Mouse (Mus musculus) MEL (cell line): ENCODE measurements around the gene Lyrm7. TPM values are rescaled to one million over a fixed set of nuclear protein-coding genes. Genes with fewer than 3 reads are reported as not detected.

ENCODE experiments used
- DNase-seq: peaks from one replicate; pipeline ENCODE4 v3.0.0; 2011; ENCODE audit warnings: low read depth, low spot score
- H3K27ac ChIP-seq: 2 replicates; pipeline ENCODE4 v1.5.1; 2012; ENCODE audit warnings: low read depth, mild to moderate bottlenecking, control low read depth, low read length, moderate library complexity; ENCODE audit not compliant: control insufficient read depth
- H3K27me3 ChIP-seq, 2 experiments: fragments of 150-350 bp in 1 of 2; sonication (generic) in 1 of 2; 2 replicates each; pipeline ENCODE4 v1.6.1; 2012; ENCODE audit warnings: low read length in 2 of 2, mild to moderate bottlenecking in 2 of 2, improper control_type of control experiment in 1 of 2, moderate library complexity in 1 of 2; ENCODE audit not compliant: insufficient read depth in 2 of 2, control insufficient read depth in 1 of 2
- H3K36me3 ChIP-seq, 2 experiments: 2 replicates each; pipeline ENCODE4 v1.6.1; 2012 to 2014; ENCODE audit warnings: low read length in 2 of 2, improper control_type of control experiment in 1 of 2, inconsistent platforms in 1 of 2, mild to moderate bottlenecking in 1 of 2; ENCODE audit not compliant: insufficient read depth in 2 of 2, control insufficient read depth in 1 of 2
- H3K4me1 ChIP-seq, 2 experiments: fragments of 150-350 bp in 1 of 2; sonication (generic) in 1 of 2; 2 replicates each; pipeline ENCODE4 v1.6.1; 2012; ENCODE audit warnings: low read length in 2 of 2, improper control_type of control experiment in 1 of 2, mild to moderate bottlenecking in 1 of 2; ENCODE audit not compliant: insufficient read depth in 2 of 2, control insufficient read depth in 1 of 2
- H3K4me3 ChIP-seq, 2 experiments: fragments of 150-350 bp in 1 of 2; sonication (generic) in 1 of 2; 2 replicates each; pipeline ENCODE4 v1.5.1; 2012; ENCODE audit warnings: low read depth in 2 of 2, low read length in 2 of 2, mild to moderate bottlenecking in 2 of 2, moderate library complexity in 2 of 2, control low read depth in 1 of 2, improper control_type of control experiment in 1 of 2; ENCODE audit not compliant: control insufficient read depth in 1 of 2, insufficient read depth in 1 of 2
- H3K79me2 ChIP-seq: 2 replicates; pipeline ENCODE4 v1.6.1; 2012; ENCODE audit warnings: mild to moderate bottlenecking, low read length, moderate library complexity; ENCODE audit not compliant: control insufficient read depth, poor library complexity, insufficient read depth
- H3K9ac ChIP-seq: 2 replicates; pipeline ENCODE4 v1.6.1; 2012; ENCODE audit warnings: low read depth, mild to moderate bottlenecking, control low read depth, low read length, moderate library complexity; ENCODE audit not compliant: control insufficient read depth, poor library complexity, severe bottlenecking
- H3K9me3 ChIP-seq: fragments of 150-350 bp; sonication (generic); replicated peaks from 2 replicates; pipeline ENCODE4 v1.6.1; 2012; ENCODE audit warnings: mild to moderate bottlenecking, low read length, improper control_type of control experiment, moderate library complexity; ENCODE audit not compliant: insufficient read depth
- CTCF ChIP-seq, 3 experiments: IDR thresholded peaks in 2 of 3; conservative IDR thresholded peaks in 1 of 3; 2 replicates each; pipeline ENCODE4 v1.5.1; 2011 to 2012; ENCODE audit warnings: low read length in 3 of 3, low read depth in 2 of 3, mild to moderate bottlenecking in 2 of 3, improper control_type of control experiment in 1 of 3, inconsistent platforms in 1 of 3, mixed read lengths in 1 of 3, moderate library complexity in 1 of 3; ENCODE audit not compliant: control insufficient read depth in 1 of 3, insufficient read depth in 1 of 3, poor library complexity in 1 of 3, severe bottlenecking in 1 of 3
- EP300 ChIP-seq, 2 experiments: IDR thresholded peaks; 2 replicates each; pipeline ENCODE4 v1.6.1; 2011; ENCODE audit warnings: improper control_type of control experiment in 2 of 2, low read length in 2 of 2, low read depth in 1 of 2, mild to moderate bottlenecking in 1 of 2
- JUND ChIP-seq: IDR thresholded peaks from 2 replicates; pipeline ENCODE4 v1.6.1; 2011; ENCODE audit warnings: low read depth, mild to moderate bottlenecking, improper control_type of control experiment, low read length
- MXI1 ChIP-seq: IDR thresholded peaks from 2 replicates; pipeline ENCODE4 v1.6.1; 2011; ENCODE audit warnings: mild to moderate bottlenecking, low read depth, low read length, improper control_type of control experiment
- POLR2AphosphoS5 ChIP-seq: IDR thresholded peaks from 2 replicates; pipeline ENCODE4 v1.6.1; 2012; ENCODE audit warnings: low read depth, borderline replicate concordance, mild to moderate bottlenecking, inconsistent platforms, low read length, moderate library complexity, mixed read lengths
- SMC3 ChIP-seq: IDR thresholded peaks from 2 replicates; pipeline ENCODE4 v1.6.1; 2011; ENCODE audit warnings: low read depth, low read length, improper control_type of control experiment
- ZNF384 ChIP-seq: IDR thresholded peaks from 2 replicates; pipeline ENCODE4 v1.6.1; 2012; ENCODE audit warnings: low read depth, mild to moderate bottlenecking, inconsistent platforms, low read length, improper control_type of control experiment
- polyA plus RNA-seq, 2 experiments: library from polyadenylated mRNA; stranded (reverse) in 1 of 2; unstranded in 1 of 2; fragments of >175 nt in 1 of 2; fragments of >200 nt in 1 of 2; gene quantifications; 2 replicates each; pipeline versions ENCODE4 v1.2.1 to v1.2.4; 2012; ENCODE audit warnings: low replicate concordance in 2 of 2, low read depth in 1 of 2; ENCODE audit not compliant: insufficient read length in 2 of 2, insufficient read depth in 1 of 2, missing spikeins in 1 of 2
- total RNA-seq: library from RNA; depleted of rRNA; stranded (reverse); fragments of 300-350 nt; gene quantifications from 2 replicates; pipeline ENCODE4 v1.2.3, GENCODE M21; 2012

Gene Lyrm7
- total and polyA plus RNA-seq, 3 experiments: 12.3 to 188 (median 20.9) TPM

DNA sequence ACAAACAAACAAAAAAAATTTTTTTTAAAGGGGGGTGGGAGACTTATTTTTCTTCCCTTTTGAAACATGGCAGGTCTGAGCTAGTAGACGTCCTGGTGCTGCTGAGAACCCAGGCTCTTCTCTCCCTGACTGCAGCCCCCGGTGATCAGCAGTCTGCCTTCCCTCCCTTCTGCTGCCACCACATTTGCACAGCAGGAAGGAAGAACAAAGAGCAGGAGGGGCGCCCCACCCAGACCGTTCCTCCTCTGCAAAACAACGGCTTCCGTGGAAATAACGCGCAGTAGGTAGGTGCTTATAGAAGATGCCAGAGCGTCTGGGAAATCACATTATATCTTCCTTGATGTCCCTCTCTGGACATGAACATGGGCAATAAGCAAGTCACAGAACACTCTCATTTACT, 16.3 kb downstream of the Lyrm7 start:
- H3K79me2 ChIP-seq: no peaks in the 10 kb centered on the region
- no peak overlapping the region for H3K27ac ChIP-seq
- no peak for DNase-seq
- H3K4me3 ChIP-seq: no peak overlapping the region
- H3K36me3 ChIP-seq: no peaks in the 10 kb centered on the region
- H3K4me1 ChIP-seq: no peaks in the 10 kb centered on the region
- TF ChIP-seq ZNF384: no peak
- H3K9ac ChIP-seq: no peak overlapping the region
- no peaks in the 10 kb centered on the region for H3K9me3 ChIP-seq
- no peaks in the 10 kb centered on the region for H3K27me3 ChIP-seq

DNA sequence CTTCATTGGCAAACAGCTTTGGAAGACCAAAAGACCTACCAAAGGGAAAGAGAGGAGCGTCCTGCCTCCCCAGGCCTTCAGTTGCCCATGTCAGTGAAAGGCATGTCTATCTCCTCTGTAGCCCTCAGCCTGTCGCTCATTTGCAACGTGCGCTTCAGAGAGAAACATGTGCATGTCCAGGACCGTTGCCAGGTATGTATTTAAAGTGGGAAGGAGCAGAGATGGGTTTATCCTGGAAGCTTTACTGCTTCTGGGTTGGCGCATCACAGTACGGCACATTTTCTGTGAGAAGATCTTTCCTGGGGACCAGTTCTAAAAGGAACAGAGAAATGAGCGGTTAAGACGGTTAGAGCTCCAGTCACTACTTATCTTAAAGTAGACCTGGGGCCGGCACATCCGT, 19.8 kb downstream of the Lyrm7 start:
- no peak overlapping the region for H3K9ac ChIP-seq

DNA sequence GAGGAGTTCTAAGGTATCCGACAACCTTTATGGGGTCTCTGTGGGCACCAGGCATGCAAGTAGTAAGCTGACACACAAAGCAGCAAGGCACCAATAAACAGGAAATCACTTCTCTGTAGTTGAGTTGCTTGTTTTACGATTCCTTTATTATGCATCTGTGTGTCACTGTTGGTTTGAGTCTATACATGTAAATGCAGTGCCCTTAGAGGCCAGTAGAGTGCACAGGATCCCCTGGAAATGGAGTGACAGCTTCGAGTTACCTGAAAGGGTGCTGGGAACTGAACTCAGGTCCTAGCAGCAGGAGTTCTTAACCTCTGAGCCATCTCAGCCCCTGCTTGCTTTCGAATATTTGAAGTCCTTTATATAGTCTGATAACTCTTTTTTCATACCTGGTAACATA, 21.0 kb downstream of the Lyrm7 start:
- TF ChIP-seq CTCF (IDR thresholded peaks at IDR 0.05 in 2 of 3, conservative IDR thresholded peaks at IDR 0.05 in 1 of 3; ENCODE audit: control insufficient read depth in 1 of 3, insufficient read depth in 1 of 3, low read depth in 2 of 3, low read length in 3 of 3, poor library complexity in 1 of 3, severe bottlenecking in 1 of 3) (peak in 1 of 3 experiments; percentile 3; a peak in 1 of 6 replicates), EP300 (IDR thresholded peaks at IDR 0.05; ENCODE audit: low read depth in 1 of 2, low read length in 2 of 2) (no peak), SMC3 (no peak)
- no peaks in the 10 kb centered on the region for H3K9me3 ChIP-seq
- no peaks in the 10 kb centered on the region for H3K79me2 ChIP-seq
- no peaks in the 10 kb centered on the region for H3K36me3 ChIP-seq
- no peaks in the 10 kb centered on the region for H3K4me1 ChIP-seq
- no peak overlapping the region for H3K27ac ChIP-seq
- no peak overlapping the region for H3K9ac ChIP-seq
- no peak for DNase-seq
- no peak overlapping the region for H3K4me3 ChIP-seq
- no peaks in the 10 kb centered on the region for H3K27me3 ChIP-seq

More for the DNA sequence above, 19.8 kb downstream of the Lyrm7 start:
- Histone ChIP-seq H3K4me3 (no peak overlapping the region), H3K79me2 (no peaks in the 10 kb centered on the region), H3K27ac (no peak overlapping the region), H3K4me1 (no peaks in the 10 kb centered on the region), H3K9me3 (no peaks in the 10 kb centered on the region), H3K27me3 (no peaks in the 10 kb centered on the region), H3K36me3 (no peaks in the 10 kb centered on the region)
- no peak for DNase-seq
- TF ChIP-seq MXI1 (no peak), EP300 (IDR thresholded peaks at IDR 0.05; ENCODE audit: low read depth in 1 of 2, low read length in 2 of 2) (no peak)

DNA sequence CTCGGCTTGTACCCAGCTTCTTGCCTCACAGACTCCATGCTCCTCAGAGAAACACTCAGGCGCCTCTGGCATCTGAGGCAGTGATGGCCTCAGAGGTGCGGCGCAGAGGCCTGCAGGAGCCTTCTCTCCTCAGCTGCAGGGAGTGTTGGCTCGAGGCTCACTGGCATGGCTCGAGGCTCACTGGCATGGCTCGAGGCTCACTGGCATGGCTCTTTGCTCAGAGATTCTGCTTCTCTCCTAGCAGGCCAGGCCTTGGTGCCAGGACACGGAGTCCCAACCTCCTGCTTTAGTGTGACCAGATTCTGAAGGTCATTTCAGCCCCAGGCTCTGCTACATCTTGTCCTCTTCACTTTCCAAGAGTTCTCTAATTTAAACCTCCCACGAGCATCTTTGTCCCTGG, 24.6 kb downstream of the Lyrm7 start:
- no peak overlapping the region for H3K4me3 ChIP-seq
- no peaks in the 10 kb centered on the region for H3K79me2 ChIP-seq
- H3K9ac ChIP-seq: no peak overlapping the region
- TF ChIP-seq POLR2AphosphoS5 (no peak), JUND (no peak)
- no peaks in the 10 kb centered on the region for H3K9me3 ChIP-seq
- H3K4me1 ChIP-seq: peaks cover 0 to 7% of the 10 kb centered on the region in 2 experiments; a peak in 1 of 4 replicates
- no peak for DNase-seq
- H3K27ac ChIP-seq: no peak overlapping the region
- H3K27me3 ChIP-seq: no peaks in the 10 kb centered on the region
- no peaks in the 10 kb centered on the region; a peak in 1 of 4 replicates for H3K36me3 ChIP-seq
